Mouse (Mus musculus): ENCODE results near the gene Sphk1.
A peak's percentile ranks its signal among the peaks of the same experiment; 100 is the strongest.

The Sphk1 gene

GRCm38 (mm10) chr11:116580031-116580652 is 49.4 kb downstream of the Sphk1 start:
- no peak for DNase-seq (ENCODE audit: low spot score)

- no peak for DNase-seq (ENCODE audit: low spot score)
Measured at GRCm38 (mm10) chr11:116580711-116581375, 50.1 kb downstream of the Sphk1 start.

GRCm38 (mm10) chr11:116581376-116581814 is 50.7 kb downstream of the Sphk1 start, which contains the start of gene Ube2o:
Ube2o (minus strand) TSS chr11:116581447.
- DNase-seq (ENCODE audit: low spot score), result peak; percentile 42

- DNase-seq (ENCODE audit: low spot score), result no peak
Measured at GRCm38 (mm10) chr11:116585682-116586081, 55.0 kb downstream of the Sphk1 start.
